Mouse (Mus musculus) C2C12 (cell line): Measurements from ENCODE around the gene Camk2d. TPM values are rescaled to one million over a fixed set of nuclear protein-coding genes. Genes with fewer than 3 reads are reported as not detected.

ENCODE experiments used
- H3K27me3 ChIP-seq: one replicate; pipeline ENCODE4 v1.6.1; 2011; ENCODE audit not compliant: control insufficient read depth, insufficient read depth, insufficient read length
- H3K36me3 ChIP-seq: one replicate; pipeline ENCODE4 v1.6.1; 2011; ENCODE audit not compliant: control insufficient read depth, insufficient read depth
- H3K4me3 ChIP-seq: one replicate; pipeline ENCODE4 v1.5.1; 2011; ENCODE audit warnings: mild to moderate bottlenecking, control low read depth; ENCODE audit not compliant: poor library complexity, insufficient read depth, severe bottlenecking
- H3K79me2 ChIP-seq: one replicate; pipeline ENCODE4 v1.6.1; 2011; ENCODE audit not compliant: control insufficient read depth, insufficient read depth
- H3K79me3 ChIP-seq: one replicate; pipeline ENCODE4 v1.6.1; 2011; ENCODE audit warnings: low read depth, control low read depth
- H3ac ChIP-seq: one replicate; pipeline ENCODE3; 2011; ENCODE audit warnings: low read depth; ENCODE audit not compliant: control insufficient read depth, insufficient read length
- CEBPB ChIP-seq: IDR thresholded peaks from one replicate; pipeline ENCODE4 v1.6.1; 2011; ENCODE audit warnings: low read depth, mild to moderate bottlenecking, control low read depth, moderate library complexity
- CTCF ChIP-seq: IDR thresholded peaks from one replicate; pipeline ENCODE4 v1.5.1; 2011; ENCODE audit not compliant: control insufficient read depth, insufficient read depth, insufficient read length
- FOSL1 ChIP-seq: IDR thresholded peaks from one replicate; pipeline ENCODE4 v1.8.0; 2011; ENCODE audit warnings: mild to moderate bottlenecking, low read length; ENCODE audit not compliant: poor library complexity, insufficient read depth, severe bottlenecking
- MAX ChIP-seq: IDR thresholded peaks from one replicate; pipeline ENCODE4 v1.6.1; 2011; ENCODE audit warnings: mild to moderate bottlenecking, control low read depth
- MYOD1 ChIP-seq: IDR thresholded peaks from one replicate; pipeline ENCODE4 v1.6.1; 2011; ENCODE audit warnings: low read depth; ENCODE audit not compliant: control insufficient read depth, insufficient read length
- MYOG ChIP-seq: IDR thresholded peaks from one replicate; pipeline ENCODE4 v1.6.1; 2011; ENCODE audit not compliant: control insufficient read depth, insufficient read length; ENCODE audit errors: extremely low read depth
- USF1 ChIP-seq: IDR thresholded peaks from one replicate; pipeline ENCODE4 v1.6.1; 2011; ENCODE audit warnings: low read depth, mild to moderate bottlenecking, control low read depth, moderate library complexity
- polyA plus RNA-seq: library from polyadenylated mRNA; unstranded; fragments of >200 nt; fragmentation: generic; extraction: Trizol; gene quantifications from one replicate; pipeline ENCODE4 v1.2.1, GENCODE M21; 2012; ENCODE audit warnings: missing spikeins

The Camk2d gene
- polyA plus RNA-seq, 1 experiment = 23.5 TPM

DNA sequence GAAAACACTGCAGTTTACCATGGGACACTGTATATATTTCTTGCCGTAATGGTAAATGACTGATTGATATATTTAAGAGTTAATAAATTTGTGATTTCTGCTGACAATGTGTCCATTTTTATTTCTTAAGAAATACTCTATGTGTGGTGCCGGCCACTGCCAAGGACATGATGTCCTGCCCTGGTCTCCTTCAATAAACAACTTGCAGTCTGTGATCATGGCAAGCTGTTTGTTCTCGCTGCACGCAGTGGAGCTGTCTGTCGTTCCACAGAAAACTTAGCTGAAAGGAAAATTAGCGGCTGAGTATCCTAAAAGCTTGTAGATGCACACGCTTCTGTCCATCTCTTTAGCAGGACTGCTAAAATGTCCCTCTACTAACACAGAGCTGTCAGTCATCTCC, 248.7 kb downstream of the Camk2d start:
- no peak overlapping the region for H3ac ChIP-seq
- H3K27me3 ChIP-seq = no peaks in the 10 kb centered on the region
- H3K79me3 ChIP-seq = no peaks in the 10 kb centered on the region
- H3K79me2 ChIP-seq = no peaks in the 10 kb centered on the region
- peaks cover 25% of the 10 kb centered on the region for H3K36me3 ChIP-seq
- no peak overlapping the region for H3K4me3 ChIP-seq
- TF ChIP-seq MYOD1 = no peak
- TF ChIP-seq FOSL1 = no peak
- TF ChIP-seq MAX = no peak
- TF ChIP-seq USF1 = no peak
- no peak for TF ChIP-seq MYOG
- TF ChIP-seq CTCF = no peak

DNA sequence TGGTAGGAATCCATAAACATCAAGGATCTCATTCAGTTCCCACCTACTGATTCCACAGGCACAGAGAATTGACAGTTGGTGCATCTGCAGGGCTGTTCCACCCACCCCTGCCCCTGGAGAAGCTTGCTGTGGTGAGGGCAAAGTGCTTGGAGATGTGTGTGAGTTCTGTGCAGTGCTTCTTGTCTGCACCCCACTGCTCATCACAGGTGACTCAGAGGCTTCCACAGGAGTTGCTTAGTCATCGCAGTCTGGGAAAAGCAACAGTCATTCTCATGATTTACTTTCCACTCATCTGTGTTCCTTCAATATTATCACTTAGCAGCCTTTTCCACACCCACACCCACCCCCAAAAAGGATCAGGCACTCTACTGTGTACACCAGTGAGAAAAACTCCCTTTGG, 252.0 kb downstream of the Camk2d start:
- H3K79me3 ChIP-seq = no peaks in the 10 kb centered on the region
- no peaks in the 10 kb centered on the region for H3K27me3 ChIP-seq
- peaks cover 2% of the 10 kb centered on the region for H3K36me3 ChIP-seq
- no peaks in the 10 kb centered on the region for H3K79me2 ChIP-seq
- TF ChIP-seq CEBPB = no peak
- TF ChIP-seq MYOD1 = no peak
- TF ChIP-seq FOSL1 = peak; percentile 49
- H3K4me3 ChIP-seq = no peak overlapping the region
- no peak overlapping the region for H3ac ChIP-seq

DNA sequence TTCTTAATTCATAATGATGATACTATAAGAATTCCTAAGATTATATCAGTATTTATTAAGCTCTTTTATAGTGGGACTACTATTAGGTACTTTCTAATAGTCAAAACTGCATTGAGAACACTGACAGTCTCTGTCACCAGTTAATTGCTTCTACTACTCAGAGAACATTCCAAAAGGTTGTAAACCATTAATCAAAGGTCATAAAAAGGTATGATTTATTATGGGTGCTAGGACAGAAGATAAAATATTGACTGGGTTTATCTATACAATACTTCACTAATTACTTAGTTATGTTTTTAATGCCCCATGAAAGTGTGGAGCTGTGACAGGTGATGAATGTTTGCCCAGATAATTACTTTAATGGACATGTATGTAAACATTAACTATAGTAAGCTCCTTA, 264.3 kb downstream of the Camk2d start:
- H3K79me2 ChIP-seq = no peaks in the 10 kb centered on the region
- no peaks in the 10 kb centered on the region for H3K79me3 ChIP-seq
- TF ChIP-seq FOSL1 = no peak
- no peak for TF ChIP-seq USF1
- TF ChIP-seq MAX = no peak
- no peak for TF ChIP-seq MYOD1
- no peak for TF ChIP-seq CTCF
- no peak for TF ChIP-seq MYOG
- no peak for TF ChIP-seq CEBPB
- no peak overlapping the region for H3K4me3 ChIP-seq
- H3ac ChIP-seq = no peak overlapping the region
- no peaks in the 10 kb centered on the region for H3K27me3 ChIP-seq
- no peaks in the 10 kb centered on the region for H3K36me3 ChIP-seq

DNA sequence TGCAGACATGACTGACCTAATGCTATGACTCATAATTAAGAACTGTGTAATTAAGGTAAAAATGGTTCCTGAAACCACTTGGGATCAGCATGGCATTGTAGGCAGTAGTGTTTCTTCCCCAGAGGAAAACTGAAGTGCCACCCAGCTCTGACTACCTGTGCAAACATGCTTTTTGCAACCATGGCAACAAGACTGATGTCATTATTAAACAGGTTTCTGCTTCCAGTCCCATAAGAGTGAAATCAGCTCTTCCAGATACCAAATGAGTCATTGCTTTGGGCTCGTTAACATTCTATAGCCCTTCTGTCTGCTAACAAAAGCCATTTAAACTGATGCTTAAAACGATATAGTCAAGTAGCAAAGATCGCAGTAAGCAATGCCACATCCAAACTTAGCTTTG, 273.5 kb downstream of the Camk2d start:
- H3ac ChIP-seq = no peak overlapping the region
- H3K36me3 ChIP-seq = no peaks in the 10 kb centered on the region
- TF ChIP-seq CTCF (no peak), USF1 (no peak), CEBPB (no peak), FOSL1 (no peak), MYOD1 (no peak), MAX (no peak), MYOG (no peak)
- no peak overlapping the region for H3K4me3 ChIP-seq
- no peaks in the 10 kb centered on the region for H3K79me2 ChIP-seq
- H3K27me3 ChIP-seq = no peaks in the 10 kb centered on the region
- no peaks in the 10 kb centered on the region for H3K79me3 ChIP-seq

DNA sequence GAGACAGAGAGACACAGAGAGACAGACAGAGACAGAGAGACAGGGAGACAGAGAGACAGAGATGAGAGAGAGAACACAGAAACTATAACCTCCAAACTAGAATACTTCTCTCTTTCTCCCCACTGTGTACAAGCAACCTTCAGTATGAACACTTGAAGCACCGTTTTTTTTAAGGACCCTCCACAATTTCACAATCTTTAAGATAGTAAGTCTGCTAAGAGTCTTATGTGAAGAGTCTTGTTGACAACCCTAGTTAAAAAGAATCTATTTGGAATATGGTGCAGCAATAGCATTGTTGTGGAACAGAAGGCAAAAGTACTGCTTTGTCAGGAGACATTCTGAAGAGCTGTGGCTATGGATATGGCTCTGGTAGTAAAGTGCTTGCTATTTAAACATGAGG, 274.6 kb downstream of the Camk2d start:
- Histone ChIP-seq H3ac (no peak overlapping the region), H3K36me3 (no peaks in the 10 kb centered on the region), H3K79me3 (no peaks in the 10 kb centered on the region), H3K79me2 (no peaks in the 10 kb centered on the region), H3K4me3 (no peak overlapping the region), H3K27me3 (no peaks in the 10 kb centered on the region)
- TF ChIP-seq CTCF (no peak), MYOG (no peak), USF1 (no peak), CEBPB (no peak), FOSL1 (no peak), MYOD1 (no peak), MAX (no peak)

DNA sequence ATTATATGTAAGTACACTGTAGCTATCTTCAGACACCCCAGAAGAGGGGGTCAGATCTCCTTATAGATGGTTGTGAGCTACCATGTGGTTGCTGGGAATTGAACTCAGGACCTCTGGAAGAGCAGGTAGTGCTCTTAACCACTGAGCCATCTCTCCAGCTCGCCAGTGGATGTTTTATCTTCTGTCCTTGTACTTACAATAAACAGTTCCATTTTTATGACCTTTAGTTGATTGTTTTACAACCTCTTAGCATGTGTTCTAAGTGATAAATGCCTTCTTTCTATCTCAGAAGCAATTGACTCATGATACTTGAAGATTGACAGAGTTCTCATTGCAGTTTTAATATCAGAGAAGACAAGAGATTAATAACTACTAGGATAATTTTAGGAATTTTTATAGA, 282.1 kb downstream of the Camk2d start:
- H3K36me3 ChIP-seq = no peaks in the 10 kb centered on the region
- no peaks in the 10 kb centered on the region for H3K79me3 ChIP-seq

More for the DNA sequence above, 282.1 kb downstream of the Camk2d start:
- TF ChIP-seq CTCF = no peak
- no peak for TF ChIP-seq MYOD1
- no peak for TF ChIP-seq CEBPB
- TF ChIP-seq MAX = no peak
- no peak for TF ChIP-seq USF1
- no peak for TF ChIP-seq MYOG
- no peak for TF ChIP-seq FOSL1
- Histone ChIP-seq H3ac (no peak overlapping the region), H3K4me3 (no peak overlapping the region), H3K27me3 (no peaks in the 10 kb centered on the region), H3K79me2 (no peaks in the 10 kb centered on the region)
